Mouse (Mus musculus): ENCODE results near the gene Amhr2. TPM values are rescaled to one million over a fixed set of nuclear protein-coding genes. Genes with fewer than 3 reads are reported as not detected.

Amhr2 gene
- polyA plus RNA-seq, 1 experiment = 1.4 TPM

DNA sequence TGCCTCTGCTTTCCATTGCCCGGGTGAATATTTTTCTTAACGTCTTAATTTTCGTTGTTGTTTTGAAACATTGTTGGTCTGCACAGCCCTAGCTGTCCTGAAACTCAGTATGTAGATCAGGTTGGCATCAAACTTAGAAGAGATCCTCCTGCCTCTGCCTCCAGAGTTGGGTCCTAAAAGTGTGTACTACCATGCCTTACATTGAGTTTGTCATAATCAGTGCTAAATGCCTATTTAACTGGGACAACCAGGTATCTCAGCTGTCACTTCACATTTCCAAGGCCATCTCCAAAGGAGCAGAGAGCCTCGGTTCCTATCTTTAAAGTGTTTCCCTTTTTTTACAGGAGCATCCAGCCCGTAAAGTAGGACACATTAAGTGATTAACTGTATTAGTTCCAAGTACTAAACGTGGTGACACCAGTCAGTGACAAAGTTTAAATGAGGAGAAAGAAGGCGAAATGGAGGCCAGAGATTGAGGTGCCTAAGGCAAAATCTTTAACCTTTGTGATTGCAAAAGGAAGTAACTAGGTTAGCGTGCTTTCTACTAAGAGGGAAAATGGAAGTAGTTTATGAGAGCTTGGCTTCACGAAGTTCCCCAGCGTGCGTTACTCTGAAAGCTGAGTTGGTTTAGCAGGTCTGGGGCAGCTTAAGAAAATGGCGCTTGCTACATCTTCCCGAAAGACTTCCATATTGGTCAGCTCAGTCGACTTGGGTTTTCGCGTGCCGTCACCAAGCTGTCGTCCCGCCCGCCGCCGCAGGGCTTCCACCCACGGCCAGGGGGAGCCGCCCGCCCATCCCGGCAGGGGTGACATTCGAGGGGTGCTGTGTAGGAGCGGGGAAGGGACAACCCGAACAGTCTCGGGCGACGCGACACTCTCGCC, 40.3 kb upstream of the Amhr2 start:
- peaks cover 10% of the 10 kb centered on the region; the same call in 1 of the 2 replicates for H3K4me1 ChIP-seq (ENCODE audit: control insufficient read depth, insufficient read depth, low read length)
- no peaks in the 10 kb centered on the region for H3K27me3 ChIP-seq (replicated peaks; ENCODE audit: control insufficient read depth, insufficient read depth, low read length)
- H3K36me3 ChIP-seq (ENCODE audit: control insufficient read depth, insufficient read depth, low read length) = peaks cover 2% of the 10 kb centered on the region; the same call in 1 of the 2 replicates
- TF ChIP-seq CTCF (conservative IDR thresholded peaks at IDR 0.05; ENCODE audit: insufficient read depth, insufficient read length, low read depth, low read length) (peak; percentile 34), POLR2A (IDR thresholded peaks at IDR 0.05; ENCODE audit: low read depth, low read length) (no peak)
- H3K27ac ChIP-seq (ENCODE audit: insufficient read depth, low read depth, low read length) = peak overlapping the region; percentile 100
- H3K4me3 ChIP-seq (ENCODE audit: insufficient read depth, low read depth, low read length) = peak overlapping the region; percentile 71
- WGBS = 13% methylated on average over 34 of the region's 34 CpGs
- DNase-seq = no peak

DNA sequence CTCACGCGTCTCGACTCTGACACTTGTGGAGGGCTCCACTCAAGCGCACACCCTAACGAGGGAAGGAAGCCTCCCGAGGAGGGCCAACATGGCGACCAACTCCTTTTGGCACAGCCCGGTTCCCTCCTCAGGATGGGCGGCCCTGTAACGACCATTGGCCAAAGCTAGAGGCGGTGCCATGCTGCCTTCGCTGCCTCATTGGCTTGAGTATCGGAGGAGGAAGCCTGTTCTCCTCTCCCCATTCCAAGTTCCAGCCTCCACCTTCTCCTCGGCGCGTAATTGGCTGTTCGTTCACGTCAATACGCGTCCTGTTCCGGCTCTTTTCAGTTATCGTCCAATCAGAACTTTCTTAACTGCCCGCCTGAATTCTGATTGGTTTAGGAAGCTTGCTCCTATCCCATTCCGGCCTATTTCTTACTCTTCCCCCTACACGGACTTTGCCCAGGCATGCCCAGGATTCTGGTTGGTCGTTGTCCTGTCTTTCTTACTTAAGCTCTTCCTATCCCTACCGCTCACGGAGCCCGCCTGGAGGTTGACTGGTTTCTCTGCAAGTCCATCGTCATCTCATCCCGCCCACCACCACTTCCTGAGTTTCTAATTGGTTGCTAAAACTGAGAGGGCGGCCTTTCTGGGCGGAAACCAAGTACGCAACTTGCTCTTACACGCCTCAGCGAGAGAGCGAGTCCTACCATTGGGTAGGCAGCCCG, 39.5 kb upstream of the Amhr2 start, which contains the start of gene Sp1:
TSS of gene Sp1 (plus strand) at position 655 of the 707 bp plus-strand sequence.
- peak; percentile 100 for DNase-seq
- peaks cover 5% of the 10 kb centered on the region for H3K36me3 ChIP-seq (ENCODE audit: control insufficient read depth, insufficient read depth, low read length)
- TF ChIP-seq POLR2A (IDR thresholded peaks at IDR 0.05; ENCODE audit: low read depth, low read length) (peak; percentile 99), CTCF (conservative IDR thresholded peaks at IDR 0.05; ENCODE audit: insufficient read depth, insufficient read length, low read depth, low read length) (no peak)
- peak within 1 kb of the TSS; percentile 71 for H3K4me3 ChIP-seq (ENCODE audit: insufficient read depth, low read depth, low read length)
- H3K27ac ChIP-seq (ENCODE audit: insufficient read depth, low read depth, low read length) = peak within 1 kb of the TSS; percentile 100
- H3K27me3 ChIP-seq (replicated peaks; ENCODE audit: control insufficient read depth, insufficient read depth, low read length) = no peaks in the 10 kb centered on the region
- H3K4me1 ChIP-seq (ENCODE audit: control insufficient read depth, insufficient read depth, low read length) = peaks cover 8% of the 10 kb centered on the region; the same call in 1 of the 2 replicates
- WGBS = under 1% methylated on average over 38 of the region's 38 CpGs

DNA sequence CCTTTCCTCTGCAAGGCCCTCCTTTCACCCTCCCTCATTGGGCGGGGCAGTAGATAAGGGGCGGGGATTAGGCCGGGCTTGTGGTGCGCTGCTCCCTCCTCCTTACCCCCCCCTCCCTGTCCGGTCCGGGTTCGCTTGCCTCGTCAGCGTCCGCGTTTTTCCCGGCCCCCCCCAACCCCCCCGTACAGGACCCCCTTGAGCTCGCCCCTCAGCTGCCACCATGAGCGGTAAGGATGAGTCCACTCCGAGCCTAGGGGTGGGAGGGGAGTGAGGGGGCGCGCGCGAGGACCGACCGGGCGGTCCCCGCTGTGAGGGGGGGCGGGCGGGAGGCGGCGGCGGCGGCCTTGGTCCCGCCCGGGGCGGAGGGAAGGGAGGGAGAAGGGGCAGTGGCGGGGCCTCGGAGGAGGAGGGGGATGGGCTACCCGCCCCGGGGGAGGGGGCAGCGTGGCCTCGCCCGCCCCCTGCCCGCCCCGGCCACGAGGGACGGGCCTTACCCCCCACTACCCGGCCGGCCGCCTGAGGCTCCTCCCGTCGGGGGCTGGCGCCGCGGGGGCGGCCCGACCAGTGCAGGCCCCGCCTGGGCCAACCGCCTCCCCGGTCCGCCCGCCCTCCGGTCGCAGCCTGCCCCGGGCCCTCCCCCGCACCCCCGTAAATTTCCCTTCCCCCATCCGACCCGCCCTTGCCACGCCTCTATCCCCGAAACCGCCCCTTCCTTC, 38.8 kb upstream of the Amhr2 start:
- H3K27ac ChIP-seq (ENCODE audit: insufficient read depth, low read depth, low read length) = no peak overlapping the region; the same call in 1 of the 2 replicates

DNA sequence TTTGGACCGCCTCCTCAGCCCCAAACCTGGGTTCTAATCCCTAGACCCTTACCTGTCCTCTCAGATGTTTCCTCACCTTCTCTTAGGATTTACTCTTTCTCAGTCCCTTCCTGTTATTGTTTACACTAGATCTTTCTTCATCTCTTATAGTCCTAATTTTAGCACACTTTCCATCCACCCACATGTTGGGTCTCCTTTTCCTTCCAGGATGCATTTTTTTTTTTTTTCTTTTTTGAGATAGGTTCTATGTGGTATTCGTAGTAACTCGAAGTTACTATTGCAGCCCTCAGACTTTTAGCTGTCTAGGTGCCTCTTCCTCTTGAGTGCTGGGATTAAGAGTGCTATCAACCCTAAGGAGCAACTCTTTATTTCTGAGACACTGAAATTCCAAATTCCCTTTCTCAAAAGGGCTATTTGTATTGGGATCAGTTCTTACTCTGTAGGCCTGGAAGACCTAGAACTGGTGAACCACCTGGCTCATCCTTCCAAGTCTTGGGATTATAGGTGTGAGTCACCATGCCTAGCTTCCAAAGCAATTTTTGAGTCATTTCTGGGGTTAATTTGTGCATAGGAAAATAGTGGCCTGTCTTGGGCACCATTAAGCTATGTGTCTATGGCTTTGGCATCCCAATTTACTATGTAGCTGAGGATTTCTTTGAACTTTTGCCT, 38.1 kb upstream of the Amhr2 start:
- no peak for TF ChIP-seq POLR2A (IDR thresholded peaks at IDR 0.05; ENCODE audit: low read depth, low read length)
- no peak for TF ChIP-seq CTCF (conservative IDR thresholded peaks at IDR 0.05; ENCODE audit: insufficient read depth, insufficient read length, low read depth, low read length)
- whole genome bisulfite sequencing = 6% methylated on average over 3 of the region's 3 CpGs
- H3K27ac ChIP-seq (ENCODE audit: insufficient read depth, low read depth, low read length) = peak overlapping the region; percentile 28

More for the DNA sequence above, 38.8 kb upstream of the Amhr2 start:
- WGBS = 2% methylated on average over 55 of the region's 69 CpGs
- peak; percentile 12 for TF ChIP-seq POLR2A (IDR thresholded peaks at IDR 0.05; ENCODE audit: low read depth, low read length)
- no peak for TF ChIP-seq CTCF (conservative IDR thresholded peaks at IDR 0.05; ENCODE audit: insufficient read depth, insufficient read length, low read depth, low read length)
- Histone ChIP-seq H3K4me3 (ENCODE audit: insufficient read depth, low read depth, low read length) (peak overlapping the region; percentile 63), H3K36me3 (ENCODE audit: control insufficient read depth, insufficient read depth, low read length) (peaks cover 5% of the 10 kb centered on the region), H3K4me1 (ENCODE audit: control insufficient read depth, insufficient read depth, low read length) (peaks cover 8% of the 10 kb centered on the region; the same call in 1 of the 2 replicates), H3K27me3 (replicated peaks; ENCODE audit: control insufficient read depth, insufficient read depth, low read length) (no peaks in the 10 kb centered on the region)
- peak; percentile 94 for DNase-seq

DNA sequence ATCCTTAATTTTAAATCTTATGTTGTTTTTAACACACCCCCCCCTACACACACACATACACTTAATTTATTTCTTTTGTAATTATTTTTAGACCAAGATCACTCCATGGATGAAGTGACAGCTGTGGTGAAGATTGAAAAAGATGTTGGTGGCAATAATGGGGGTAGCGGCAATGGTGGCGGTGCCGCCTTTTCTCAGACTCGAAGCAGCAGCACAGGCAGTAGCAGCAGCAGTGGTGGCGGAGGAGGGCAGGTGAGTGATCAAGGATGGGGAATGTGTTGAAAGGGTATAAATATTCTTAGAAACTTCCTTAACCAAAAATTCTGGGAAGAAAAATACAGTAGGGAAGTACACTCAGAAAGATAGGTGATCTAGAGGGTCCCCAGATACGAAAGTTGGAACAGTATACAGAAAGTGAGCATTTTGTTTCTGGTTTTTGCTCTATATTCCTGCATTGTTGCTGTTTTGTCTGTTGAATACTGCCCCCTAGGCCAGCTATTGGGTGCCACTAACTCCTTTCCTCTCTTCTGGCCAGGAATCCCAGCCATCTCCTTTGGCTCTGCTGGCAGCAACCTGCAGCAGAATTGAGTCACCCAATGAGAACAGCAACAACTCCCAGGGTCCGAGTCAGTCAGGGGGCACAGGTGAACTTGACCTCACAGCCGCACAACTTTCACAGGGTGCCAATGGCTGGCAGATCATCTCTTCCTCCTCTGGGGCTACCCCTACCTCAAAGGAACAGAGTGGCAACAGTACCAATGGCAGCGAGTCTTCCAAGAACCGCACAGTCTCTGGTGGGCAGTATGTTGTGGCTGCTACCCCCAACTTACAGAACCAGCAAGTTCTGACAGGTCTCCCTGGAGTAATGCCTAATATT, 37.2 kb upstream of the Amhr2 start:
- TF ChIP-seq CTCF (conservative IDR thresholded peaks at IDR 0.05; ENCODE audit: insufficient read depth, insufficient read length, low read depth, low read length) (no peak), POLR2A (IDR thresholded peaks at IDR 0.05; ENCODE audit: low read depth, low read length) (no peak)
- Histone ChIP-seq H3K27ac (ENCODE audit: insufficient read depth, low read depth, low read length) (no peak overlapping the region), H3K27me3 (replicated peaks; ENCODE audit: control insufficient read depth, insufficient read depth, low read length) (no peaks in the 10 kb centered on the region), H3K4me1 (ENCODE audit: control insufficient read depth, insufficient read depth, low read length) (peaks cover 8% of the 10 kb centered on the region; the same call in 1 of the 2 replicates), H3K36me3 (ENCODE audit: control insufficient read depth, insufficient read depth, low read length) (peaks cover 5% of the 10 kb centered on the region), H3K4me3 (ENCODE audit: insufficient read depth, low read depth, low read length) (no peak overlapping the region)
- no peak for DNase-seq
- 87% methylated on average over 10 of the region's 10 CpGs for WGBS

More for the DNA sequence above, 38.1 kb upstream of the Amhr2 start:
- Histone ChIP-seq H3K27me3 (replicated peaks; ENCODE audit: control insufficient read depth, insufficient read depth, low read length) (no peaks in the 10 kb centered on the region), H3K36me3 (ENCODE audit: control insufficient read depth, insufficient read depth, low read length) (peaks cover 5% of the 10 kb centered on the region), H3K4me1 (ENCODE audit: control insufficient read depth, insufficient read depth, low read length) (peaks cover 8% of the 10 kb centered on the region; the same call in 1 of the 2 replicates), H3K4me3 (ENCODE audit: insufficient read depth, low read depth, low read length) (peak overlapping the region; percentile 63)
- no peak for DNase-seq

Measured in kidney, adult 2 months (tissue).